Mouse (Mus musculus) gastrocnemius, postnatal 36 days (tissue): ENCODE data around the gene Tmem86b. TPM values are rescaled to one million over a fixed set of nuclear protein-coding genes. Genes with fewer than 3 reads are reported as not detected.

Experiments
- DNase-seq, 2 experiments: peaks; one replicate each; pipeline ENCODE4 v3.0.0; 2022
- intact Hi-C: fragments of 180-260 bp; cut with DNase I; formaldehyde crosslinking; loops from one replicate; pipeline ENCODE4 v1.15.1; 2025
- long read RNA-seq, 2 experiments: library from polyadenylated mRNA; stranded (forward); transcript quantifications; one replicate each; pipeline ENCODE4 v2.0.0; 2021
- total RNA-seq, 2 experiments: library from RNA; stranded (reverse); gene quantifications; 2 replicates each; pipeline ENCODE4 v1.2.3; 2021

The Tmem86b gene
- 1 to 10 TPM; 2.5 to 3.2 TPM for total RNA-seq
- long read RNA-seq, experiment 1, partial matches to known transcripts: 0 of 1 reads
- long read RNA-seq, experiment 1, other reads (novel, unspliced or antisense): 1 of 1 reads
- long read RNA-seq, experiment 2: 0 reads

- no peak for DNase-seq
- intact Hi-C loops: no loop called here
Observed at GRCm38 (mm10) chr7:4631031-4631430, at the start of gene Tmem86b. Gene Tmem86b (minus strand): TSS chr7:4631422.

DNA sequence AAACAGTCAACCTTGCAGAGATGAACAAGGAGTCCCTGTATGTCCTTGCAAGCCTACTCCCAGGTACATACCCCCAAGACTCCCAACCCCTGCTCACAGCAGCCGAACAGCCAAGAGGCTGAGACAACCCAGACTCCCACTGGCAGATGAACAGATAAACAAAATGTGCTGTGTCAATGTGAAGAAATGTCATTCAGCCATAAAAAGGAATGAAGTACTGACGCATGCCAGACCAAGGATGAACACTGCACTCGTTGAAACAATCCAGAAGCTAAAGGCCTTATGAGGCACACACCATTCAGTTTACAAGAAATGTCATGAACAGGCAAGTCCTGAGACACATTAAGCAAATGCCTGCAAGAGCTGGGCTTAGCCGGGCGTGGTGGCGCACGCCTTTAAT is 44.0 kb upstream of the Tmem86b start:
- intact Hi-C loops: no loop called here
- no peak for DNase-seq

GRCm38 (mm10) chr7:4674114-4674731 is 43.0 kb upstream of the Tmem86b start:
- intact Hi-C loops: no loop called here
- no peak for DNase-seq

DNA sequence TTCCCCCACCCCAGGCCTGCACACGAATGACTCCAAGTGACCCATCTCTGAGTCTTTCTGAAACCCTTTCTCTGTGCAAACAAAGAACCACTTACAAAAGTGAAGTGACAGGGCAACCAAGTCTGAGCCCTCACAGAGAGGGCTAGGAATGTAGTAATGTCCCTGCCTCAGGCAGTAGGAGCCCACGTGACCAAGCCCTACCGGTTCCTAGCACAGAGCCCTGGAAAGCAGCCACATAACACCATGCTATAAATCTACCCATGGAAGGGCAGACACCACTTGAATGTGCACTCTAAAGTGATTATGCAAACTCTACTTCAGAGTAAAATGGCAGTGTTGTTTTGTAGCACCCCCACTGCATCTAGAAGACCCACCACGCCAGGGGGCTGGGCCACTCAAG is 40.7 kb upstream of the Tmem86b start:
- intact Hi-C loops: no loop called here
- no peak for DNase-seq

DNA sequence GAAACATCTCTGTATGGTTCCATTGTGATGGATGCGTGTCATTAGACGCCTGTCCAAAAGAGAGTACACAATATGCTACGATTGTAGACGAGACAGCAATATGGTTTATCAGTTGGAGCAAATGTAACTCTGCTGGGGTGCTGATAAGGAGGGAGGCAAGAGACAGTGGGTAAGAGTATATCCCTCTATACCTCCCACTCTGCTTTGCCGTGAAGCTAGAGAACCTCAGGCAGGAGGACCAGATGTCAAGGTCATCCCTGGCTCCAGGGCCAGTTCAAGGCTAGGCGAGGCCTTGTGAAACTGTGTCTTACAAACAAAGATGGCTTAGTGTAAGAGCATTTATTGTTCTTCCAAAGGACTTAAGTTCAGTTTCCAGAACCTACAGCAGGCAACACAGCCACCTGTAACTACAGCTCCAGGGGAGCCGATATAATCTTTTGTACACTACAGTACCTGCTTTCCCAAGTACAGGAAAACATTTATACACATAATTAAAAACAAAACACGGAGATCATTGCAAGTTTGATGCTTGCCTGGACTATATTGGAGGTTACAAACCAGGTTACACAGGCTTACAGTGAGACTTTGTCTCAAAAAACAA is 39.5 kb upstream of the Tmem86b start:
- no peak for DNase-seq
- intact Hi-C loops: no loop called here

- DNase-seq: no peak
- intact Hi-C loops: no loop called here
Observed at GRCm38 (mm10) chr7:4669156-4669555, 37.9 kb upstream of the Tmem86b start.

GRCm38 (mm10) chr7:4668506-4668905 is 37.3 kb upstream of the Tmem86b start:
- intact Hi-C loops: no loop called here
- no peak for DNase-seq

DNA sequence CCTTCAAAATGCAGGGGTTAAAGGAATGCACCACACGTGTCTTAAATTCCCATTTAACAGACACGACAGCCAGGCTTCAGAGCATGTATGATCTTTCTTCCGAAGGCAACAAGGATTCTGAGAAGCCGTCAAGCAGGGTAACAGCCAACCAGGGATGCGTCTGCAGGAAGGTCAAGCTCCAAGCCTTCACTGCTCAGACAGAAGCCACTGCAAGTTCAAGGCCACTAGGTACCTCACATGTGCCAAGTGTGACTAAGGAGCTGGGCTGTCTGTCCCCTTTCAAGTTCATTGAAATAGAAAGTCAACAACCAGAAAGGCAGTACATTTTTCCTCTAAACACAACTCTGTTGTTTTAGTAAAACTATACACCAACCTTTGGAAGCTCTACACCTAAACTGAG is 35.6 kb upstream of the Tmem86b start:
- DNase-seq: no peak
- intact Hi-C loops: no loop called here

GRCm38 (mm10) chr7:4663742-4664141 is 32.5 kb upstream of the Tmem86b start:
- intact Hi-C loops: no loop called here
- DNase-seq: no peak

GRCm38 (mm10) chr7:4663179-4663578 is 32.0 kb upstream of the Tmem86b start:
- DNase-seq: no peak
- intact Hi-C loops: no loop called here

DNA sequence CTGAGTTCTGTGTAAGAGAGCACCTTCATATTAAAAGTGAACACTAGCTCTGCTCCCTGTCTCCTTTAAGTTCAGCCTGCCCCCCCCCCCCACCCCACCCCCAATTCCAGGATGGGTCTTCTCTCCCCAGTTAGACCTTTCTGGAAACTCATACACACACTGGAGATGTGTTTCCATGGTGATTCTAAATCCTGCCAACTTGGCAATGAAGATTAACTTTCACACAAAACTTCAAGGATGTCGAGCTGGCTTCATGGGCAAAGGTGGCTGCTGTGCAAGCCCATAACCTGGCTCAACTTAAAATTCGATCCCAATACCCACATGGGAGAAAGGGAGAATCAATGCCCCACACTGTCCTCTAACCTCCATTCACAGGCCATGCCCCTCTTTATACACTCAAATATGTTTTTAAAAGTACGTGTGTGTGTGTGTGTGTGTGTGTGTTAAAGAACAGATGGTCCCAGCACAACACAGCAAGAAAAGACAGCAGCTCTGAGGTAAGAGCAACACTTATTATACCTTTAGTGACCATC is 28.8 kb upstream of the Tmem86b start:
- intact Hi-C loops: no loop called here
- no peak for DNase-seq

GRCm38 (mm10) chr7:4658912-4659551 is 27.8 kb upstream of the Tmem86b start, which contains the start of gene Ppp6r1:
Gene Ppp6r1 (minus strand): TSS chr7:4659019.
- peak; percentile 92 to 96 for DNase-seq
- intact Hi-C loops: no loop called here

GRCm38 (mm10) chr7:4658128-4658907 is 27.1 kb upstream of the Tmem86b start:
- no peak for DNase-seq
- intact Hi-C loops: no loop called here

GRCm38 (mm10) chr7:4657521-4658127 is 26.4 kb upstream of the Tmem86b start:
- no peak for DNase-seq
- intact Hi-C loops: no loop called here

GRCm38 (mm10) chr7:4656818-4657217 is 25.6 kb upstream of the Tmem86b start:
- intact Hi-C loops: no loop called here

GRCm38 (mm10) chr7:4655916-4656315 is 24.7 kb upstream of the Tmem86b start:
- no peak for DNase-seq
- intact Hi-C loops: no loop called here

More at GRCm38 (mm10) chr7:4656818-4657217, 25.6 kb upstream of the Tmem86b start:
- no peak for DNase-seq

GRCm38 (mm10) chr7:4655393-4655792 is 24.2 kb upstream of the Tmem86b start:
- DNase-seq: no peak
- intact Hi-C loops: no loop called here

DNA sequence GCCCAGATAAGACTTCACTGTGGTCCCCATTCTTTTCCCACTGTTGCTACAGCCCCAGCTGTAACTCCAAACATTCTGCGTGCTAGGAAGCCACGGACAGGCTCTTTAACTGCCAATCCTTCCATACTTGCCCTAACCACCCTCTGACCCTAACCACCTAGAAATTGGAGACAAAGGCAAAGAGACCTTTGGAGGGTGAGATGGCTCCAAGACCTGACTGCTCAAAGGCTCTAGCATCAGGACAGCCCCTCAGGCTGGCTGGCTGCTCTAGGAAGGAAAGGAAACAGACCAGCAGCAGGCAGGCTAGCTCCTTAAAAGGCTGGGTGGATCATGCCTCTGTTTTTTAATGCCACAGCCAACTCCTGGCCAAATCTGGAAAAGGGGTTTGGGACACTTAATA is 23.0 kb upstream of the Tmem86b start:
- no peak for DNase-seq
- intact Hi-C loops: no loop called here

DNA sequence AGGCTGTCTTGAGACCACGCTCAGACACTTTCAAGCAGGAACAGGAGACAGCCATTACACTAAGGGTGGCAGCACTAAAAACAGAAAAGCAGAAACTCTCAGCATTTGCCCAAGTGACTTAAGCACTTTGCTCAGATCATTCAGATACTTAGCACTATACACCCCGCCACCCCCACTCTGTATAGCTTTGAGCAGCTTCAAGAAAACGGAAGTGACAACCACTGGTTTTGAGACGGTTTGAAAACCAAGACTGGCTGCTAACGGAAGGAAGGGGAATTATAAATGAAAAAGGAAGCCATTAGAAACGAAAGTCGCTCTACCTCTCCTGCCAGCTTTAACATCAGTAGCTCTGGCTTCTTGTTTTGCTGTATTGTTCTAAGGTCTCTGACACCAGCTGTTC is 22.6 kb upstream of the Tmem86b start:
- no peak for DNase-seq
- intact Hi-C loops: no loop called here

- DNase-seq: no peak
- intact Hi-C loops: no loop called here
Observed at GRCm38 (mm10) chr7:4653351-4653750, 22.1 kb upstream of the Tmem86b start.
